Mouse (Mus musculus) gastrocnemius, adult 18-20 months (tissue): ENCODE measurements around the gene Cdk1. TPM values are rescaled to one million over a fixed set of nuclear protein-coding genes. Genes with fewer than 3 reads are reported as not detected.

Experiments used
- DNase-seq: peaks from one replicate; pipeline ENCODE4 v3.0.0; 2021; ENCODE audit warnings: low spot score
- total RNA-seq, 2 experiments: library from RNA; stranded (reverse); gene quantifications; 2 replicates each; pipeline ENCODE4 v1.2.3; 2021

Gene Cdk1
- total RNA-seq, 2 experiments from 2014 or later = not detected

- DNase-seq = peak; percentile 25
Measured at GRCm38 (mm10) chr10:69309109-69309508, 43.6 kb downstream of the Cdk1 start.

DNA sequence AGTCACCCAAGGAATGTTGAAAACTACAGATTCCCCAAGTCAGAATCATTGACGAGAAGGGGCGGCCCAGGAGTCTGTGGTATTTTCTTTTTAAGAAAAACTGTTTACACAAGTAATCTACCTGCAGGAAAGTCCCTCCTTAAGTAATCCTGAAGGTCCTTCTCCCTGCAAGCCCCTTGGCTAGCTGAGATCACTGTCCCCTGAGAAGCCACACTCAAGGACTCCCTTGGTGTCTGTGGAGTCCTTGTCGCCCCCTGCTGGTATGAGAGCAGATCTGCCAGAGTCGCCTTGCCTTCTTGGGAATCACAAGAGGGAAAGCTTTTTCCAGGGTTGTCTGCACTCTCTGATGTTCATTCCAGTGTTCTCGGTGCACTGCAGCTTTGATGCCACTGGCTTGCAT, 45.7 kb downstream of the Cdk1 start:
- DNase-seq = peak; percentile 80

DNA sequence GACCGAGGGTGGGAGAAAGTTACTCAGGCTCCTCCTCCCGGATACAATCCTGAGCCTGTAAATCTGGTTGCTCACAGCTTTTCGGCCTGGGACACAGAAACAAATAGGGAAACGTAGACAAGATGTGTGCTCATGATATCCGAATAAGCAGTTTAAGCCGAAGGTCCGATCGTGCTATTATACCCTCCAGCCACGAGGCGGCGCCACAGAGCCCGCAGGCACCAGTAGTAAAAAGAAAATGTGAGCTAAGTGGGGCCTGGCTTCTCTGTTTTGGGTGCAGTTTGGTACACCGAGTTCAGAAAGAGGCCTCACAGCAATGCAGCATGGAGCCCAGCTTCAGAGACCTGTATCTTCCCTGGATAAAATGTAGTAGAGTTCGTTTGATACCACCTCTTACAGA, 46.5 kb downstream of the Cdk1 start:
- DNase-seq = peak; percentile 26

- no peak for DNase-seq
Measured at GRCm38 (mm10) chr10:69305600-69305999, 47.1 kb downstream of the Cdk1 start.

DNA sequence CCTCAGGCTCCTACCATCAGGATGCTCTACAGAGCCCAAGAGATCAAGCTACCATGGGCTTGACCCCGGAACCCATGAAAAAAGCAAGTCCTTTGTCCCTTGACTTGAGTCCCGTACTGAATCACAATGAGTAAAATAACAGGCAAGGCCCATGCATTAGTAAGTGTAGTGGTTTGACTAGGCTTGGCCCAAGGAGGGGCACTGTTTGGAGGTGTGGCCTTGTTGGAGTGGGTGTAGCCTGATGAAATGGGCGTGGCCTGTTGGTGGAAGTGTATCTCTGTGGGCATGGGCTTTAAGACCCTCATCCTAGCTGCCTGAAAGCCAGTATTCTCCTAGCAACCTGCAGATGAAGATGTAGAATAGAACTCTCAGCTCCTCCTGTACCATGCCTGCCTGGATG, 47.9 kb downstream of the Cdk1 start:
- no peak for DNase-seq

GRCm38 (mm10) chr10:69302667-69303066, 50.1 kb downstream of the Cdk1 start:
- no peak for DNase-seq

DNA sequence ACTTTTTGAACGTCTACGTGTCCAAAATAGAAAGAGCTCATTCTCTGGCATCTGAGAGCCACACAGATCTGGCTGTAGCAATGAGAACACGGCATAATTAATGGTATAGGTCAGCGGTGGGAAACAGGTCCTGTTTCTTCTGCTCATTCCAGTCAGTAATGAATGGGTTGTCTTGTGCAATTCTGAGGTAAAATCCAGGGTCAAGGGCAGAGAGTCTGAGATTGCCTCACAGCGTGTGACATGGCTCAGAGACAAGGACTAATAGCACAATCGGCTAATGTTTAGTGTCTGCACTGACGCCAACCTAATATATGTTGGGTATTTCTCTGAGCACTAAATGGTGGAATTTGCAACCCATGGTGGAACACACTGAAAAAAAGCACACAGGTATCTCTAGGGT, 52.8 kb downstream of the Cdk1 start:
- no peak for DNase-seq

GRCm38 (mm10) chr10:69295919-69296318, 56.8 kb downstream of the Cdk1 start:
- no peak for DNase-seq

DNA sequence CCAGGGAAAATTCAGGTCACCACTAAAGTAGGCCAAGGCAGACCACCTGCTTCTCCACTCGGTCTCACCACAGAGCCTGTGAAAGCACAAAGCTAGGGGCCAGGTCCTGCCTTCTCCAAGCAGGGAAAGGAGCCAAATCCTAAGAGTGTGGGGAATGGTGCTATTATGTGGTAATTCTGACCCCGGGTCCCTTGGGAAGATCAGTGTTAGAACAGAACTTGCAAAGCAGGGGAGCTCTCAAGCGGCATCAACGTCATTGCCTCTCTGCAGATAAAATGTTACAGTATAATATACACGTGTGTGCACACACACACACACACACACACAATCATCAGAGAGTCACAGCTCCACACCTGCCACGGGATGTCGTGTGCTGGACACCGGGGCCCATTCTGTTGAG, 62.0 kb downstream of the Cdk1 start:
- DNase-seq = no peak

DNA sequence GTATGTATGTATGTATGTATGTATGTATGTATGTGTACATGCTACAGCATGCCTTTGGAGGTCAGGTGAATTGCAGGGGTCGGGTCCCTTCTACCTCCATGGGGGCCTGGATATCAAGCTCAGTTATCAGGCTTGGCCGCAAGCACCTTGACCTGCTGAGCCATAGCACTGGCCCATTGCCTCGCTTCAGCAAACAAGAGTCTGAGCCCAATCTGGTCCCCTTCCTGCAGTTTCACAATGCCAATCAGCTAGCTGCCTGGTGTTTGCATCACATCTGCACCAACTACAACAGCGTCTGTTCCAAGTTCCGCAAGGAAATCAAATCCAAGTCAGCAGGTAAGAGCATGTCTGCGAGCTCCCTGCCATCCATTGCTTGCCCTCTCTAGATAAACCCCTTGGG, 64.0 kb downstream of the Cdk1 start:
- no peak for DNase-seq

DNA sequence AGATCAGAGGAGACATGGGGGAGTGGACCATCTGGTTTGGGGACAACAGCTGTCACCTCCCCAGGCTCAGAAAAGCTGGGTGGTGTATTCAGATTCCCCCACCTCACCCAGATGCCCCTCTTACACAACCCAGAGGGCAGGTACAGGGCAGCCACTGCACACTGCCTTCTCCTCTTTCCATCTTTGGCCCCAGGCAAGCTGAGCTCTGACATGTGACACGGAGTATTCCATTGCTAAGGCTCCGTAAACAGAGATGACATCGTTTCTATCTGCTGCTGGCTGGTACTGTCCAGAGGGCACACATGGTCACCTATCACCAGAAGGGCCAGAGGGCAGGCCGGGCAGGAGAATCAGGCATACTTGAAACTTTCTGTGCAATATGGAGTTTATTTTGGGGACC, 64.7 kb downstream of the Cdk1 start:
- DNase-seq = peak; percentile 70

GRCm38 (mm10) chr10:69286939-69287338, 65.8 kb downstream of the Cdk1 start:
- no peak for DNase-seq

Other genes starting within 250 kb of the Cdk1 start
- 10 to 100 TPM; 28.5 to 42.2 TPM for gene Rhobtb1, start 201.5 kb downstream of the Cdk1 start, total RNA-seq
- 1 to 10 TPM; 4.4 to 4.8 TPM for gene A930033H14Rik, start 139.8 kb downstream of the Cdk1 start, total RNA-seq
- gene Ank3, start 45.8 kb upstream of the Cdk1 start, total RNA-seq = 10 to 100 TPM; 78.0 to 88.7 TPM